Mouse (Mus musculus): ENCODE measurements around the gene Mansc1. TPM values are rescaled to one million over a fixed set of nuclear protein-coding genes. Genes with fewer than 3 reads are reported as not detected.
A peak's percentile ranks its signal among the peaks of the same experiment; 100 is the strongest.

The Mansc1 gene
- polyA plus RNA-seq, 1 experiment from 2014 or later: 5.9 TPM

- H3K27ac ChIP-seq (replicated peaks): 0 out of 2 replicates have a peak overlapping the region, but pooled peaks have one; percentile 50
- ATAC-seq (ENCODE audit: extremely low read depth, insufficient number of reproducible peaks, low FRiP score, low TSS enrichment): no peak
- H3K9me3 ChIP-seq: no peaks in the 10 kb centered on the region
- H3K4me2 ChIP-seq: peak overlapping the region; percentile 68
- WGBS: 47% methylated on average over 4 of the region's 4 CpGs
- peaks cover 29% of the 10 kb centered on the region for H3K4me1 ChIP-seq
- no peak overlapping the region for H3K4me3 ChIP-seq
- peaks cover 11% of the 10 kb centered on the region for H3K36me3 ChIP-seq
- H3K27me3 ChIP-seq (replicated peaks): peaks cover 4% of the 10 kb centered on the region; the same call in 1 of the 2 replicates
- H3K9ac ChIP-seq: no peak overlapping the region
These were observed 18.0 kb downstream of the Mansc1 start for GRCm38 (mm10) chr6:134614322-134614721.

GRCm38 (mm10) chr6:134611896-134612295 lies 20.4 kb downstream of the Mansc1 start:
- 0 out of 2 replicates have a peak overlapping the region, but pooled peaks have one; percentile 10 for H3K9ac ChIP-seq
- peaks cover 31% of the 10 kb centered on the region for H3K4me1 ChIP-seq
- peaks cover 8% of the 10 kb centered on the region for H3K36me3 ChIP-seq
- H3K27me3 ChIP-seq (replicated peaks): peaks cover 4% of the 10 kb centered on the region; the same call in 1 of the 2 replicates
- no peak overlapping the region for H3K27ac ChIP-seq (replicated peaks)
- no peak overlapping the region for H3K4me2 ChIP-seq
- 62% methylated on average over 13 of the region's 13 CpGs for WGBS
- ATAC-seq (ENCODE audit: extremely low read depth, insufficient number of reproducible peaks, low FRiP score, low TSS enrichment): no peak
- no peak overlapping the region for H3K4me3 ChIP-seq
- no peaks in the 10 kb centered on the region for H3K9me3 ChIP-seq

- H3K36me3 ChIP-seq: peaks cover 8% of the 10 kb centered on the region
- no peaks in the 10 kb centered on the region for H3K9me3 ChIP-seq
- WGBS: 81% methylated on average over 9 of the region's 9 CpGs
- H3K9ac ChIP-seq: no peak overlapping the region
- no peak overlapping the region for H3K4me3 ChIP-seq
- peaks cover 4% of the 10 kb centered on the region; the same call in 1 of the 2 replicates for H3K27me3 ChIP-seq (replicated peaks)
- H3K4me2 ChIP-seq: no peak overlapping the region
- H3K27ac ChIP-seq (replicated peaks): no peak overlapping the region
- ATAC-seq (ENCODE audit: extremely low read depth, insufficient number of reproducible peaks, low FRiP score, low TSS enrichment): no peak
- peaks cover 35% of the 10 kb centered on the region for H3K4me1 ChIP-seq
These were observed 21.9 kb downstream of the Mansc1 start for GRCm38 (mm10) chr6:134610380-134610779.

- H3K9ac ChIP-seq: no peak overlapping the region
- H3K4me2 ChIP-seq: no peak overlapping the region
- no peaks in the 10 kb centered on the region for H3K9me3 ChIP-seq
- H3K27me3 ChIP-seq (replicated peaks): peaks cover 4% of the 10 kb centered on the region; the same call in 1 of the 2 replicates
- no peak overlapping the region for H3K27ac ChIP-seq (replicated peaks)
- peaks cover 8% of the 10 kb centered on the region for H3K36me3 ChIP-seq
- ATAC-seq (ENCODE audit: extremely low read depth, insufficient number of reproducible peaks, low FRiP score, low TSS enrichment): no peak
- H3K4me1 ChIP-seq: peaks cover 14% of the 10 kb centered on the region
- 48% methylated on average over 9 of the region's 9 CpGs for whole genome bisulfite sequencing
- H3K4me3 ChIP-seq: no peak overlapping the region
These were observed 25.1 kb downstream of the Mansc1 start for GRCm38 (mm10) chr6:134606949-134607746.

- Histone ChIP-seq H3K4me1 (peaks cover 8% of the 10 kb centered on the region), H3K9me3 (no peaks in the 10 kb centered on the region), H3K4me3 (no peak overlapping the region), H3K36me3 (peaks cover 8% of the 10 kb centered on the region), H3K27ac (replicated peaks) (no peak overlapping the region), H3K27me3 (replicated peaks) (peaks cover 4% of the 10 kb centered on the region; the same call in 1 of the 2 replicates), H3K4me2 (no peak overlapping the region), H3K9ac (no peak overlapping the region)
- no peak for ATAC-seq (ENCODE audit: extremely low read depth, insufficient number of reproducible peaks, low FRiP score, low TSS enrichment)
- WGBS: 56% methylated on average over 6 of the region's 6 CpGs
These were observed 25.7 kb downstream of the Mansc1 start for GRCm38 (mm10) chr6:134606540-134606939.

GRCm38 (mm10) chr6:134605196-134605595 lies 27.1 kb downstream of the Mansc1 start:
- WGBS: 80% methylated on average over 3 of the region's 3 CpGs
- ATAC-seq (ENCODE audit: extremely low read depth, insufficient number of reproducible peaks, low FRiP score, low TSS enrichment): no peak
- no peak overlapping the region for H3K27ac ChIP-seq (replicated peaks)

GRCm38 (mm10) chr6:134602371-134603003 lies 29.8 kb downstream of the Mansc1 start:
- Histone ChIP-seq H3K27ac (replicated peaks) (no peak overlapping the region), H3K4me3 (no peak overlapping the region), H3K9ac (no peak overlapping the region), H3K9me3 (no peaks in the 10 kb centered on the region), H3K36me3 (no peaks in the 10 kb centered on the region), H3K4me1 (peaks cover 8% of the 10 kb centered on the region), H3K27me3 (replicated peaks) (no peaks in the 10 kb centered on the region), H3K4me2 (no peak overlapping the region)
- WGBS: 44% methylated on average over 10 of the region's 10 CpGs
- no peak for ATAC-seq (ENCODE audit: extremely low read depth, insufficient number of reproducible peaks, low FRiP score, low TSS enrichment)

More at GRCm38 (mm10) chr6:134605196-134605595, 27.1 kb downstream of the Mansc1 start:
- H3K9ac ChIP-seq: no peak overlapping the region
- peaks cover 5% of the 10 kb centered on the region for H3K36me3 ChIP-seq
- H3K4me3 ChIP-seq: no peak overlapping the region
- no peak overlapping the region for H3K4me2 ChIP-seq
- H3K9me3 ChIP-seq: no peaks in the 10 kb centered on the region
- peaks cover 1% of the 10 kb centered on the region; the same call in 1 of the 2 replicates for H3K27me3 ChIP-seq (replicated peaks)
- H3K4me1 ChIP-seq: peaks cover 8% of the 10 kb centered on the region

GRCm38 (mm10) chr6:134601766-134602165 lies 30.5 kb downstream of the Mansc1 start:
- peaks cover 5% of the 10 kb centered on the region for H3K4me1 ChIP-seq
- H3K9ac ChIP-seq: no peak overlapping the region
- H3K4me3 ChIP-seq: no peak overlapping the region
- ATAC-seq (ENCODE audit: extremely low read depth, insufficient number of reproducible peaks, low FRiP score, low TSS enrichment): no peak
- no peaks in the 10 kb centered on the region for H3K36me3 ChIP-seq
- 35% methylated on average over 3 of the region's 3 CpGs for WGBS
- no peak overlapping the region for H3K27ac ChIP-seq (replicated peaks)
- no peaks in the 10 kb centered on the region for H3K27me3 ChIP-seq (replicated peaks)
- H3K4me2 ChIP-seq: no peak overlapping the region
- H3K9me3 ChIP-seq: no peaks in the 10 kb centered on the region

- Histone ChIP-seq H3K4me3 (no peak overlapping the region), H3K36me3 (no peaks in the 10 kb centered on the region), H3K4me2 (no peak overlapping the region), H3K9ac (no peak overlapping the region), H3K27ac (replicated peaks) (no peak overlapping the region), H3K4me1 (no peaks in the 10 kb centered on the region), H3K9me3 (no peaks in the 10 kb centered on the region), H3K27me3 (replicated peaks) (no peaks in the 10 kb centered on the region)
- no peak for ATAC-seq (ENCODE audit: extremely low read depth, insufficient number of reproducible peaks, low FRiP score, low TSS enrichment)
- WGBS: 63% methylated on average over 7 of the region's 7 CpGs
These were observed 31.2 kb downstream of the Mansc1 start for GRCm38 (mm10) chr6:134601130-134601529.

GRCm38 (mm10) chr6:134599239-134599638 lies 33.0 kb downstream of the Mansc1 start:
- Histone ChIP-seq H3K4me1 (peaks cover 4% of the 10 kb centered on the region), H3K4me3 (no peak overlapping the region), H3K9ac (no peak overlapping the region), H3K27ac (replicated peaks) (no peak overlapping the region), H3K9me3 (no peaks in the 10 kb centered on the region), H3K4me2 (no peak overlapping the region), H3K27me3 (replicated peaks) (no peaks in the 10 kb centered on the region), H3K36me3 (no peaks in the 10 kb centered on the region)
- ATAC-seq (ENCODE audit: extremely low read depth, insufficient number of reproducible peaks, low FRiP score, low TSS enrichment): no peak
- 19% methylated on average over 1 of the region's 1 CpGs for WGBS

- Histone ChIP-seq H3K9ac (no peak overlapping the region), H3K27me3 (replicated peaks) (no peaks in the 10 kb centered on the region), H3K9me3 (no peaks in the 10 kb centered on the region), H3K27ac (replicated peaks) (no peak overlapping the region), H3K36me3 (no peaks in the 10 kb centered on the region), H3K4me2 (no peak overlapping the region), H3K4me3 (no peak overlapping the region), H3K4me1 (peaks cover 7% of the 10 kb centered on the region)
- ATAC-seq (ENCODE audit: extremely low read depth, insufficient number of reproducible peaks, low FRiP score, low TSS enrichment): no peak
- WGBS: 74% methylated on average over 6 of the region's 6 CpGs
These were observed 34.5 kb downstream of the Mansc1 start for GRCm38 (mm10) chr6:134597651-134598229.
